Mouse (Mus musculus): ENCODE measurements around the gene Acoxl. TPM values are rescaled to one million over a fixed set of nuclear protein-coding genes. Genes with fewer than 3 reads are reported as not detected.

Acoxl gene
- polyA plus RNA-seq, 1 experiment from 2014 or later, result 0.34 TPM

GRCm38 (mm10) chr2:128038259-128038890, 199.7 kb downstream of the Acoxl start:
- Histone ChIP-seq H3K4me3 (ENCODE audit: low read depth, low read length) (no peak overlapping the region), H3K36me3 (ENCODE audit: control insufficient read depth, insufficient read depth, low read length) (no peaks in the 10 kb centered on the region), H3K27ac (ENCODE audit: low read depth, low read length) (no peak overlapping the region), H3K27me3 (replicated peaks; ENCODE audit: control insufficient read depth, insufficient read depth, low read length) (no peaks in the 10 kb centered on the region), H3K9me3 (ENCODE audit: control insufficient read depth, low read length) (no peaks in the 10 kb centered on the region), H3K4me1 (replicated peaks; ENCODE audit: control insufficient read depth, insufficient read depth, low read length) (no peaks in the 10 kb centered on the region), H3K9ac (ENCODE audit: low read depth, low read length) (no peak overlapping the region), H3K4me2 (no peak overlapping the region)
- 83% methylated on average over 5 of the region's 5 CpGs for WGBS
- DNase-seq (ENCODE audit: low spot score) (peak; percentile 3), ATAC-seq (replicated peaks; ENCODE audit: low FRiP score) (no peak)

GRCm38 (mm10) chr2:128041066-128041750, 202.5 kb downstream of the Acoxl start:
- Histone ChIP-seq H3K4me1 (replicated peaks; ENCODE audit: control insufficient read depth, insufficient read depth, low read length) (no peaks in the 10 kb centered on the region), H3K36me3 (ENCODE audit: control insufficient read depth, insufficient read depth, low read length) (no peaks in the 10 kb centered on the region), H3K4me3 (ENCODE audit: low read depth, low read length) (no peak overlapping the region), H3K27ac (ENCODE audit: low read depth, low read length) (no peak overlapping the region), H3K27me3 (replicated peaks; ENCODE audit: control insufficient read depth, insufficient read depth, low read length) (no peaks in the 10 kb centered on the region), H3K9ac (ENCODE audit: low read depth, low read length) (no peak overlapping the region), H3K4me2 (no peak overlapping the region), H3K9me3 (ENCODE audit: control insufficient read depth, low read length) (no peaks in the 10 kb centered on the region)
- 78% methylated on average over 12 of the region's 12 CpGs for WGBS
- no peak for ATAC-seq (replicated peaks; ENCODE audit: low FRiP score)
- peak; percentile 8 for DNase-seq (ENCODE audit: low spot score)

- no peak for ATAC-seq (replicated peaks; ENCODE audit: low FRiP score)
- H3K27me3 ChIP-seq (replicated peaks; ENCODE audit: control insufficient read depth, insufficient read depth, low read length), result no peaks in the 10 kb centered on the region
- no peaks in the 10 kb centered on the region for H3K36me3 ChIP-seq (ENCODE audit: control insufficient read depth, insufficient read depth, low read length)
- no peak for DNase-seq (ENCODE audit: low spot score)
- no peaks in the 10 kb centered on the region for H3K4me1 ChIP-seq (replicated peaks; ENCODE audit: control insufficient read depth, insufficient read depth, low read length)
- no peak overlapping the region for H3K27ac ChIP-seq (ENCODE audit: low read depth, low read length)
- H3K9me3 ChIP-seq (ENCODE audit: control insufficient read depth, low read length), result no peaks in the 10 kb centered on the region
- H3K4me2 ChIP-seq, result no peak overlapping the region
- no peak overlapping the region for H3K9ac ChIP-seq (ENCODE audit: low read depth, low read length)
- no peak overlapping the region for H3K4me3 ChIP-seq (ENCODE audit: low read depth, low read length)
- 59% methylated on average over 4 of the region's 4 CpGs for WGBS
Measured at GRCm38 (mm10) chr2:128046454-128046853, 207.8 kb downstream of the Acoxl start.

GRCm38 (mm10) chr2:128054905-128055304, 216.2 kb downstream of the Acoxl start:
- no peak overlapping the region for H3K4me3 ChIP-seq (ENCODE audit: low read depth, low read length)
- H3K36me3 ChIP-seq (ENCODE audit: control insufficient read depth, insufficient read depth, low read length), result no peaks in the 10 kb centered on the region
- 46% methylated on average over 4 of the region's 4 CpGs for WGBS
- no peak overlapping the region for H3K27ac ChIP-seq (ENCODE audit: low read depth, low read length)
- no peaks in the 10 kb centered on the region for H3K4me1 ChIP-seq (replicated peaks; ENCODE audit: control insufficient read depth, insufficient read depth, low read length)
- ATAC-seq (replicated peaks; ENCODE audit: low FRiP score) (no peak), DNase-seq (ENCODE audit: low spot score) (no peak)
- H3K27me3 ChIP-seq (replicated peaks; ENCODE audit: control insufficient read depth, insufficient read depth, low read length), result no peaks in the 10 kb centered on the region
- no peak overlapping the region for H3K9ac ChIP-seq (ENCODE audit: low read depth, low read length)
- no peaks in the 10 kb centered on the region for H3K9me3 ChIP-seq (ENCODE audit: control insufficient read depth, low read length)
- no peak overlapping the region for H3K4me2 ChIP-seq

- no peaks in the 10 kb centered on the region for H3K4me1 ChIP-seq (replicated peaks; ENCODE audit: control insufficient read depth, insufficient read depth, low read length)
- no peaks in the 10 kb centered on the region for H3K36me3 ChIP-seq (ENCODE audit: control insufficient read depth, insufficient read depth, low read length)
- no peak overlapping the region for H3K4me2 ChIP-seq
- WGBS, result 86% methylated on average over 5 of the region's 5 CpGs
- H3K4me3 ChIP-seq (ENCODE audit: low read depth, low read length), result no peak overlapping the region
- no peak for DNase-seq (ENCODE audit: low spot score)
- no peak for ATAC-seq (replicated peaks; ENCODE audit: low FRiP score)
- H3K9ac ChIP-seq (ENCODE audit: low read depth, low read length), result no peak overlapping the region
- H3K27ac ChIP-seq (ENCODE audit: low read depth, low read length), result no peak overlapping the region
- H3K27me3 ChIP-seq (replicated peaks; ENCODE audit: control insufficient read depth, insufficient read depth, low read length), result no peaks in the 10 kb centered on the region
- no peaks in the 10 kb centered on the region for H3K9me3 ChIP-seq (ENCODE audit: control insufficient read depth, low read length)
Measured at GRCm38 (mm10) chr2:128057872-128058271, 219.2 kb downstream of the Acoxl start.

GRCm38 (mm10) chr2:128058627-128059026, 220.0 kb downstream of the Acoxl start:
- no peak overlapping the region for H3K4me2 ChIP-seq
- no peak overlapping the region for H3K4me3 ChIP-seq (ENCODE audit: low read depth, low read length)
- no peaks in the 10 kb centered on the region for H3K4me1 ChIP-seq (replicated peaks; ENCODE audit: control insufficient read depth, insufficient read depth, low read length)
- H3K9ac ChIP-seq (ENCODE audit: low read depth, low read length), result no peak overlapping the region
- H3K27me3 ChIP-seq (replicated peaks; ENCODE audit: control insufficient read depth, insufficient read depth, low read length), result no peaks in the 10 kb centered on the region
- ATAC-seq (replicated peaks; ENCODE audit: low FRiP score) (no peak), DNase-seq (ENCODE audit: low spot score) (no peak)
- no peaks in the 10 kb centered on the region for H3K9me3 ChIP-seq (ENCODE audit: control insufficient read depth, low read length)
- no peak overlapping the region for H3K27ac ChIP-seq (ENCODE audit: low read depth, low read length)
- WGBS, result 38% methylated on average over 1 of the region's 1 CpGs
- H3K36me3 ChIP-seq (ENCODE audit: control insufficient read depth, insufficient read depth, low read length), result no peaks in the 10 kb centered on the region

GRCm38 (mm10) chr2:128060213-128060612, 221.5 kb downstream of the Acoxl start:
- 78% methylated on average over 6 of the region's 6 CpGs for WGBS

GRCm38 (mm10) chr2:128060680-128061287, 222.1 kb downstream of the Acoxl start:
- H3K27ac ChIP-seq (ENCODE audit: low read depth, low read length), result no peak overlapping the region
- H3K4me1 ChIP-seq (replicated peaks; ENCODE audit: control insufficient read depth, insufficient read depth, low read length), result no peaks in the 10 kb centered on the region
- no peak for DNase-seq (ENCODE audit: low spot score)
- 43% methylated on average over 6 of the region's 6 CpGs for WGBS
- no peak overlapping the region for H3K9ac ChIP-seq (ENCODE audit: low read depth, low read length)
- no peak for ATAC-seq (replicated peaks; ENCODE audit: low FRiP score)
- no peaks in the 10 kb centered on the region for H3K9me3 ChIP-seq (ENCODE audit: control insufficient read depth, low read length)
- H3K36me3 ChIP-seq (ENCODE audit: control insufficient read depth, insufficient read depth, low read length), result no peaks in the 10 kb centered on the region
- no peaks in the 10 kb centered on the region for H3K27me3 ChIP-seq (replicated peaks; ENCODE audit: control insufficient read depth, insufficient read depth, low read length)
- no peak overlapping the region for H3K4me3 ChIP-seq (ENCODE audit: low read depth, low read length)
- no peak overlapping the region for H3K4me2 ChIP-seq

More at GRCm38 (mm10) chr2:128060213-128060612, 221.5 kb downstream of the Acoxl start:
- Histone ChIP-seq H3K9me3 (ENCODE audit: control insufficient read depth, low read length) (no peaks in the 10 kb centered on the region), H3K9ac (ENCODE audit: low read depth, low read length) (no peak overlapping the region), H3K36me3 (ENCODE audit: control insufficient read depth, insufficient read depth, low read length) (no peaks in the 10 kb centered on the region), H3K4me3 (ENCODE audit: low read depth, low read length) (no peak overlapping the region), H3K4me1 (replicated peaks; ENCODE audit: control insufficient read depth, insufficient read depth, low read length) (no peaks in the 10 kb centered on the region), H3K27me3 (replicated peaks; ENCODE audit: control insufficient read depth, insufficient read depth, low read length) (no peaks in the 10 kb centered on the region), H3K4me2 (no peak overlapping the region), H3K27ac (ENCODE audit: low read depth, low read length) (no peak overlapping the region)
- ATAC-seq (replicated peaks; ENCODE audit: low FRiP score) (no peak), DNase-seq (ENCODE audit: low spot score) (no peak)
